Mouse (Mus musculus) hindbrain, embryonic 13.5 days (tissue): ENCODE results near the gene Glis3. TPM values are rescaled to one million over a fixed set of nuclear protein-coding genes. Genes with fewer than 3 reads are reported as not detected.

Experiments used
- ATAC-seq: fragments of 200-750 bp; cut with Nextera tagmentation; 2 replicates; pipeline ENCODE4 v1.8.0; 2017; ENCODE audit warnings: moderate TSS enrichment; ENCODE audit not compliant: low FRiP score
- H3K27ac ChIP-seq: fragments of 300-500 bp; sonication (generic); 2 replicates; pipeline ENCODE4 v1.5.1; 2015; ENCODE audit warnings: inconsistent platforms, mild to moderate bottlenecking, moderate library complexity
- H3K27me3 ChIP-seq: fragments of 300-500 bp; sonication (generic); 2 replicates; pipeline ENCODE4 v1.6.1; 2015; ENCODE audit warnings: mild to moderate bottlenecking, inconsistent platforms
- H3K36me3 ChIP-seq: fragments of 300-500 bp; sonication (generic); 2 replicates; pipeline ENCODE4 v1.6.1; 2015; ENCODE audit warnings: mild to moderate bottlenecking, inconsistent platforms
- H3K4me1 ChIP-seq: fragments of 300-500 bp; sonication (generic); replicated peaks from 2 replicates; pipeline ENCODE4 v1.6.1; 2015; ENCODE audit warnings: inconsistent platforms
- H3K4me2 ChIP-seq: fragments of 300-500 bp; sonication (generic); 2 replicates; pipeline ENCODE4 v1.6.1; 2015; ENCODE audit warnings: inconsistent platforms, mild to moderate bottlenecking, moderate library complexity
- H3K4me3 ChIP-seq: fragments of 300-500 bp; sonication (generic); 2 replicates; pipeline ENCODE4 v1.5.1; 2015; ENCODE audit warnings: mild to moderate bottlenecking, inconsistent platforms
- H3K9ac ChIP-seq: fragments of 300-500 bp; sonication (generic); 2 replicates; pipeline ENCODE4 v1.6.1; 2015; ENCODE audit warnings: mild to moderate bottlenecking, inconsistent platforms
- H3K9me3 ChIP-seq: fragments of 300-500 bp; sonication (generic); 2 replicates; pipeline ENCODE4 v1.6.1; 2016; ENCODE audit warnings: inconsistent platforms
- WGBS: fragments of 180-500 bp; shearing (Covaris S2); methylation state at CpG from one replicate; pipeline ENCODE4 v1.1.7; 2015; 5-methylcytosine and 5-hydroxymethylcytosine counted together
- polyA plus RNA-seq: library from polyadenylated mRNA; unstranded; fragments of >200 nt; fragmentation: Nextera tagmentation; extraction: Ambion mirVana; gene quantifications from 2 replicates; pipeline ENCODE4 v1.2.1, GENCODE M21; 2015

Gene Glis3
- polyA plus RNA-seq, 1 experiment from 2014 or later, result 3.5 TPM

DNA sequence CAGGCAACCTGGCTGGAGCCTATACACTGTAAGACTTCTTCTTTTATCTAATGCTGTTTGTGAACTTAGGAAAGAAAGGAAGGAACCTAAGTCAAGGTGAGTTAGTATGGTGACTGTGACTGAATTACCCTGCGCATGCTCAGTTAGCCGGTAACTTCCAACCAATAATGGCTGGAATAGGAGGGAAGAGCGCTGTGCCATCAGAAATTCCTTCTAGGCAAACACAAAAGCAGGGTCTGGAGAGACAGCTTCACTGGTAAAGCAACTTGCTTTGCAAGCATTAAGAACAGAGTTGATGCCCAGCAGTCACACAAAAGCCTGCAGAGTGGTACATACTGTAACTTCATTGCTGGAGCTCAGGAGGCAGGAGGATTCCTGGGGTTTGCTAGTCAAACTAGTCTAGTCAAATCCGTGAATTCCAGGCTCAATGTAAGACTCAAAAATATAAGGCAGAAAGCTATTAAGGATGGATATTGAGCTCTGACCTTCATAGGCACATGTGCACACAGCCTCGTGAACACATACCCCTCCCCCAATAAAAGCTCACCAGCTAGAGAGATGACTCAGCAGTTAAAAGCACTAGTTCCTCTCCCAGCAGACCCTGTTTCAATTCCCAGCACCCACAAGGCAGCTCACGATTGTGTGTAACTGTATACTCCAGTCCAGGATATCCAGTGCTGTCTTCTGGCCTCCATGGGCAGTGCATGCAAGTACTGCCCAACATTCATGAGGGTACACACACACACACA is 124.5 kb downstream of the Glis3 start:
- Histone ChIP-seq H3K4me3 (no peak overlapping the region), H3K9me3 (no peaks in the 10 kb centered on the region), H3K4me1 (peaks cover 8% of the 10 kb centered on the region; the same call in 1 of the 2 replicates), H3K36me3 (no peaks in the 10 kb centered on the region), H3K27me3 (no peaks in the 10 kb centered on the region), H3K27ac (no peak overlapping the region), H3K4me2 (no peak overlapping the region), H3K9ac (no peak overlapping the region)
- ATAC-seq, result no peak
- 75% methylated on average over 6 of the region's 6 CpGs for WGBS

DNA sequence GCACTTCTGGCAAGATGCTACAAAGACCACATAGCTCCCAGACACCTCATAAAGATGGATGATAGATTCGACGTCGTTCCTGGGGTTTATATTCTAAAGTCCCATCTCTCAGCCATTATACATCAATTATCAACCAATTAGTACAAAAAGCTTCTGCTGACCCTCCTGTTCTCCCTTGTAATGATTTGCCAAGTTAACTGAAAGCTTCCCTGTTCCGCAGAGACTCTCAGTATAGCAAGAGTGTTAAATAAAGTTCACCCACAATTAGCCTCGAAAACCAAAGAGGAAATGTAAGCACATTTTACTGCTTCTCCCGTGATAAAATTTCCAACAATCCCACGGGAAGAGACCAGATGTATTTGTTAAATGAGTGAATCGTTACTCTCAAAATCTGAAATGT is 129.3 kb downstream of the Glis3 start:
- 0 out of 2 replicates have a peak, but pooled peaks cover 2% of the 10 kb centered on the region for H3K4me1 ChIP-seq
- no peak overlapping the region for H3K27ac ChIP-seq
- no peak overlapping the region for H3K4me2 ChIP-seq
- no peak overlapping the region for H3K4me3 ChIP-seq
- no peaks in the 10 kb centered on the region for H3K36me3 ChIP-seq
- ATAC-seq, result no peak
- no peaks in the 10 kb centered on the region for H3K27me3 ChIP-seq
- 44% methylated on average over 8 of the region's 8 CpGs for WGBS
- no peak overlapping the region for H3K9ac ChIP-seq
- H3K9me3 ChIP-seq, result no peaks in the 10 kb centered on the region

DNA sequence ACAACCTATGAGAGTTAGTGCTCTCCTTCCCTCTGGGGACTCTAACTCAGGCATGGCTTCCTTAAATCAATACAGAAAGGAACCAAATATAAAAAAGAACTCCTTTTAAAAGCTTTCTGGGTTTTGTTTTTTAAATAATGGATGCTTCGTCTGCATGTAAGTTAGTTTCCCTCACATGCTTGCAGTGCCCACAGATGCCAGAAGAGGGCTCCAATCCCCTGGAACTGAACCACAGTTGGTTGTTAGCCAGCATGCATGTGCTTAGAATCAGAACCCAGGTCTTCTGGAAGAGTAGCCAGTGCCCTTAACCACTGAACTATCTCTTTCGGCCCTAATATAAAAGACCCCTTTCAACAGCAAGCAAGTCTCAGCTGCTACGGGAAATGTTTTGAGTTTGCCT is 132.9 kb downstream of the Glis3 start:
- peaks cover 8% of the 10 kb centered on the region for H3K4me1 ChIP-seq
- H3K4me2 ChIP-seq, result no peak overlapping the region
- H3K9me3 ChIP-seq, result no peaks in the 10 kb centered on the region
- H3K27ac ChIP-seq, result no peak overlapping the region
- ATAC-seq, result no peak
- no peaks in the 10 kb centered on the region for H3K27me3 ChIP-seq
- WGBS, result 92% methylated on average over 3 of the region's 3 CpGs
- H3K36me3 ChIP-seq, result no peaks in the 10 kb centered on the region
- H3K4me3 ChIP-seq, result no peak overlapping the region
- no peak overlapping the region for H3K9ac ChIP-seq

DNA sequence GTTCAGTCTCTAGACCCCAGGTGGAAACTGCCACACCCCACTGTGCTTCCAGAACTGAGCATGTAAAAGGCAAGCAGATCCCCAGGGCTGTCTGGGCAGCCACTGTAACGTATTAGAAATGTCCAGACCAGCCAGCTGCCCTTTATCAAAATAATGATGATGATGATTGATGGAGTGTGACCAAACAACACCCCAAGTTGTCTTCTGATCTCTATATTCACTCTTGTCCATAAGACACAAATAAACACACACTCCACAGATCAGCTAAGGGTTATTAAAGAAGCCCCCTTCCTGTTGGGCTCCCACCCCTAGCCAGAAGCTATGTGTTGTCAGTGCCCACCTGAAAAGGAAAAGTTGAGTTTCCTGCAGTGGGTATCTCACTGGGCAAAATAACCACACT is 134.4 kb downstream of the Glis3 start:
- WGBS, result 14% methylated on average over 1 of the region's 1 CpGs
- Histone ChIP-seq H3K9ac (no peak overlapping the region), H3K27ac (no peak overlapping the region), H3K4me3 (no peak overlapping the region), H3K36me3 (no peaks in the 10 kb centered on the region), H3K9me3 (no peaks in the 10 kb centered on the region), H3K4me1 (peaks cover 8% of the 10 kb centered on the region), H3K4me2 (no peak overlapping the region), H3K27me3 (no peaks in the 10 kb centered on the region)
- ATAC-seq, result no peak

DNA sequence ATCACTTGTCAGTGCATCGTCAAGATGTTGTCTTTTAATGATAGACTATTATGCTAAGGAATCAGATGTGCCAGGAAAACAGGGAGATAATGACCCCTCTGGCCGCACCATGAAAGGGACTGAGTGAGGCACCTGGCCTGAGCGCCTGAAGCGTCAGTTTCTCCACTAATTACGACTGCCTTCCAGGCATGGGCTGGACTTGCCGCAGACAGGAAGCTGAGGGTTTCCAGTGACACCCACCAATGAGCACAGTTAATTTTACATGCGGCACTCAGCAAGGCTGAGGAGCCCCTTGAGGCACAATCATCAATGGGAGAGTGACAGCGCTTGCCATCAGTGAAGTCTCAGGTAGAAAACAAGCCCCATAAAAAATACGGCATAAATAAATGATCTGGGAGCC is 141.1 kb downstream of the Glis3 start:
- Histone ChIP-seq H3K27ac (no peak overlapping the region), H3K9ac (no peak overlapping the region), H3K4me3 (no peak overlapping the region), H3K36me3 (no peaks in the 10 kb centered on the region), H3K9me3 (no peaks in the 10 kb centered on the region), H3K4me2 (no peak overlapping the region), H3K27me3 (no peaks in the 10 kb centered on the region), H3K4me1 (0 out of 2 replicates have a peak, but pooled peaks cover 9% of the 10 kb centered on the region)
- WGBS, result 51% methylated on average over 9 of the region's 9 CpGs
- ATAC-seq, result no peak

DNA sequence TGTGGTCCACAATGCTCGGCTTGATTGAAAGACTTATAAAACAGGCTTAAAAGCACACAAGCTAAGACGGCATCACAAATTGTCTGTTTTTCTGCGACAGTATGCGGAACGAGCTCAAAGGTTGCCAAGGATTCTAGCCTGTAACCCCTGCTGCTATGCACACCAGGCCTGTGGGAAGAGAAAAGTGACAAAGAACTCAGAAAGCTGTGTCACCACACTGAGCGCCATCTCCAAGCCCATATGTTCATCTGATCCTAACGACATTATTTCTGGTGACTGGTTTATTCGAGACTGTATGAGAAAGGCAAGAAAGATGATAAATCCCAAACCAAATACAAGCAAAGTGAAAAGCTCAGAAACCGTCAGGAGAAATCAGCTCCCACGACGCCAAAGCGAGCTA is 144.9 kb downstream of the Glis3 start:
- no peaks in the 10 kb centered on the region for H3K27me3 ChIP-seq
- no peak overlapping the region for H3K4me3 ChIP-seq
- H3K9ac ChIP-seq, result no peak overlapping the region
- ATAC-seq, result no peak
- H3K4me1 ChIP-seq, result 0 out of 2 replicates have a peak, but pooled peaks cover 9% of the 10 kb centered on the region
- H3K4me2 ChIP-seq, result no peak overlapping the region
- no peaks in the 10 kb centered on the region for H3K36me3 ChIP-seq
- WGBS, result 65% methylated on average over 12 of the region's 12 CpGs
- no peak overlapping the region for H3K27ac ChIP-seq
- H3K9me3 ChIP-seq, result no peaks in the 10 kb centered on the region

DNA sequence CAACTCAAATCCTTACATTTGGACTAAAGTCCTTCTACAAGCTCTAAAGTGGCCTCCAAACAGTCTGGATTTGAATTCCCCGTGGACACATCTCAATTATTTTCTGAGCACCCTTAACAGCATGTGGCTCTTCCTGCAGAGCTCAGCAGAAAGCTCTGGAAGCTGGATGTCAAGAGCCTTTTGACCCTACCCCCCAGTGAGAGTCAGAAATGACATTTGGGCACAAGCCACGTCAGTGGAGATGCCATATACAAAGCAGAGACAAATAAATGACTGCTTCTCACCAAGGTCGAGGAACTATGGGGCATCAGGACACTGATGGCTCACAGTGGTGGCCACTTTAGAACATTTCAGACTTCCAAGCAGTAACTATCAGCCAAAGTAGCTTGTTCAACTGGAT is 146.3 kb downstream of the Glis3 start:
- no peaks in the 10 kb centered on the region for H3K36me3 ChIP-seq
- H3K9ac ChIP-seq, result no peak overlapping the region
- H3K27me3 ChIP-seq, result no peaks in the 10 kb centered on the region
- no peak for ATAC-seq
- H3K4me2 ChIP-seq, result no peak overlapping the region
- 0 out of 2 replicates have a peak, but pooled peaks cover 4% of the 10 kb centered on the region for H3K4me1 ChIP-seq
- no peak overlapping the region for H3K4me3 ChIP-seq
- 71% methylated on average over 3 of the region's 3 CpGs for WGBS
- H3K27ac ChIP-seq, result no peak overlapping the region
- no peaks in the 10 kb centered on the region for H3K9me3 ChIP-seq

DNA sequence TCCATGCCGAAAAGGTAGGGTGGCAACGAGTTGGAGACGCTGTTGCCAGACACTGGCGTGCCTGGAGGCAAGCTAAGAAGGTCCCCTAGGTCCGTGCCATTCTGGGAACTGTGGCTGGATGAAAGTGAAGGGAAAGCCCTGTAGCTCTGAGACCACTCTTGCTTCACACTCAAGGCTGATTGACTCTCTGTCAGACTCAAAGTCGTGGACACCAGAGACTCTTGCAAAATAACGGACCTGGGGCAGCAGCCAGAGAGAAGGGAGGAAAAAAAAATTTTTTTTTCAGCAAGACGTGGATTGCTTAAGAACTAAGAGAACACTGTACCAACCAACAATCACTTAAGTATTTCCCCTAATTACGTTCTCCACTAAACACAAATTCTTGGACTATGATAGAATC is 148.1 kb downstream of the Glis3 start:
- Histone ChIP-seq H3K4me1 (no peaks in the 10 kb centered on the region), H3K27me3 (no peaks in the 10 kb centered on the region), H3K4me3 (no peak overlapping the region), H3K36me3 (no peaks in the 10 kb centered on the region), H3K27ac (no peak overlapping the region), H3K4me2 (no peak overlapping the region), H3K9ac (no peak overlapping the region), H3K9me3 (no peaks in the 10 kb centered on the region)
- 91% methylated on average over 9 of the region's 9 CpGs for WGBS
- ATAC-seq, result no peak

DNA sequence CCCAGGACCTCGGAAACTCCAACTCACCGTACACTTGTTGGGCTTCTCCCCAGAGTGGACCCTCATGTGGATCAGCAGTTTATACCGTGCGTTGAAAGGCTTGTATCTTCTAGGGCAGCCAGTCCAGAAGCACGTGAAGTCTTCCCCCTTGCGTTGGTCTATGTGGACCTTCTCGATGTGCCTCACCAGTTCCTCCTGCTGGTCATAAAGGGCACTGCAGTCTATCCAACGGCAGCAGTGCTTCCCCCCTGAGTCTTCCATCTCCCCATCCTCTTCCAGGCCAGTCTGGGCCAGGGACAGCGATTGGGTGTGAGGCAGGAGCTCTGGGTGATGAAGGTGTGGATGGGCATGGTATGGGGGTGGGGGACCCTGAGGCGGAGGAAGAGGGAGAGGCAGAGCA is 149.0 kb downstream of the Glis3 start:
- no peaks in the 10 kb centered on the region for H3K36me3 ChIP-seq
- ATAC-seq, result no peak
- 74% methylated on average over 10 of the region's 10 CpGs for WGBS
- no peak overlapping the region for H3K9ac ChIP-seq
- no peak overlapping the region for H3K27ac ChIP-seq
- no peaks in the 10 kb centered on the region for H3K4me1 ChIP-seq
- H3K4me3 ChIP-seq, result no peak overlapping the region
- no peaks in the 10 kb centered on the region for H3K9me3 ChIP-seq
- no peak overlapping the region for H3K4me2 ChIP-seq
- no peaks in the 10 kb centered on the region for H3K27me3 ChIP-seq

DNA sequence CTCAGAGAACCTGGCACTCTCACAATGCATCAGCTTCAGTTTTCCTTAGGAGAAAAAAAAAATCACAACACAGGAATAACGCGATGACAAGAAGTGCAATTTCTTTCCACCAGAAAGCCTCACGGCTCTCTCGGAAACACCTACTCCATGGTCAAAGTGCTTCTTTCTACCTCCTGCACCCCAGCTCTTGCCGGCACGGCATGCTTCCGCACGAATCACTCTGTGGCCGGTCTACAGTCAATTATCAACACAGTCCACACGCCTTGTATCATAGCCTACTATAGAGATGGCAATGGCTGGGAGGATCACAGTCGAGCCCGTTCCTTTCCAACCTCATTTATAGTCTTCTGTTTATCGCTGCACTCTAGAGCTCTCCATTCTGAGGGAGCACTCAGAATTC is 150.9 kb downstream of the Glis3 start:
- no peaks in the 10 kb centered on the region for H3K27me3 ChIP-seq
- no peaks in the 10 kb centered on the region for H3K4me1 ChIP-seq
- no peak overlapping the region for H3K4me3 ChIP-seq
- H3K9me3 ChIP-seq, result no peaks in the 10 kb centered on the region
- H3K4me2 ChIP-seq, result no peak overlapping the region
- H3K36me3 ChIP-seq, result no peaks in the 10 kb centered on the region
- 90% methylated on average over 13 of the region's 13 CpGs for whole genome bisulfite sequencing
- ATAC-seq, result no peak
- no peak overlapping the region for H3K9ac ChIP-seq
- no peak overlapping the region for H3K27ac ChIP-seq

DNA sequence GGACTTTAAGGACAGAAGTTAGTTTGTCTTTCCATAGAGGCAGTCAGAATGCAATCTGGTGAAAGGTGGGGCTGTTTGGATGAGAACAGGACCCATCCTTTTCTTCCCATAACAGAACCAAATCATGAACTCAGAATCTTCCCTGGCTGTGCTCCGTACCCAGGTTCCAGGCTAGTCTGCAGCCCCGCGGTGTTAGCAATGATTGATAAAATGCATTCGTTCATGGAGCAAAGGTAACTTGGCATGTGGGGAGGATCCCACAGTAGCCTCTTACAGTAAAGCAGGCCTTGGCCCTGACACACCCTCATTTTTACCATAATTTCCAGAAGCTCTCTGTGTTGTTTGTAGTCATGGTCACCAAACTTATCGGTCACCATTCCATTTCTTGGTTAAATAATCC is 152.4 kb downstream of the Glis3 start:
- Histone ChIP-seq H3K36me3 (no peaks in the 10 kb centered on the region), H3K4me1 (no peaks in the 10 kb centered on the region), H3K4me3 (no peak overlapping the region), H3K27ac (no peak overlapping the region), H3K9me3 (no peaks in the 10 kb centered on the region), H3K4me2 (no peak overlapping the region), H3K27me3 (no peaks in the 10 kb centered on the region), H3K9ac (no peak overlapping the region)
- ATAC-seq, result no peak
- 96% methylated on average over 5 of the region's 5 CpGs for WGBS

DNA sequence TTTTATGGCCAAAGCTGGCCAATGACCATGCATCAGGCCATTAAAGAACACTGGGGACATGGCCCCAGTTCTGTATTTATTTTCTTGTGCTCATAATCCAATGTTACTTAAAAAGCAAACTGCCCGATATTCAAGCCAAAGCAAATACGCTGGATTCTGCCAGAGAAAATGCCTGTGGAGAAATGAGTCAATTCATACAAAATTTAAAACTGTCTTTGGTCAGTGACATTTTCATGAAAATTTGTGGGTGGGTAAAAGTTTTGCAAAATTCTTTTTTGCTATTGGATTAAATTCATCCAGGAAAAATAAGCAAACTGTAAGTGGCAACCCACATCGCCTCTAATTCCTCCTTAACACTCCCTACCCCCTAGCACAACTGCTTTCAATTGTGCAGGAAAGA is 154.5 kb downstream of the Glis3 start:
- Histone ChIP-seq H3K4me1 (no peaks in the 10 kb centered on the region), H3K36me3 (no peaks in the 10 kb centered on the region), H3K27ac (no peak overlapping the region), H3K9ac (no peak overlapping the region), H3K4me3 (no peak overlapping the region), H3K27me3 (no peaks in the 10 kb centered on the region), H3K4me2 (no peak overlapping the region), H3K9me3 (no peaks in the 10 kb centered on the region)
- no peak for ATAC-seq
- 88% methylated on average over 3 of the region's 3 CpGs for WGBS

DNA sequence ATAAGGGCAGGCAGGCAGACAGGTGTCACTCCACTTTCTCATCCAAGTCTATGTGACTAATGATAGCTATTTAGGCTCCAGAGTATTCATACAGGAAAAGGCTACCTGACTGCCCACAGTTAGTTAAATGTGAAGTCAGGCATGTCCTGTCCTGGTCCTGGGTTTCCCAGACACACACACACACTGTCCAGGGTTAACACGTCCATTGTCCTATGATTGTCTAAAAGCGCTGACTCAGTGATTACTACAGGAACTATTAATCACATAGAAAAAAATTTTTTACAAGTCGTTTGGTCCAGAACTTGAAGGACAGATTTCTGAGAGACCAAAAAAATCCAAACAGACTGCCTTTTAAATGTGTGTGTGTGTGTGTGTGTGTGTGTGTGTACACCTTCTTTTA is 157.6 kb downstream of the Glis3 start:
- Histone ChIP-seq H3K27ac (no peak overlapping the region), H3K4me2 (no peak overlapping the region), H3K4me1 (0 out of 2 replicates have a peak, but pooled peaks cover 3% of the 10 kb centered on the region), H3K9me3 (no peaks in the 10 kb centered on the region), H3K4me3 (no peak overlapping the region), H3K36me3 (no peaks in the 10 kb centered on the region), H3K27me3 (no peaks in the 10 kb centered on the region), H3K9ac (no peak overlapping the region)
- ATAC-seq, result no peak
- WGBS, result 81% methylated on average over 3 of the region's 3 CpGs
